Mouse (Mus musculus): Measurements from ENCODE around the gene Zdhhc14.

DNA sequence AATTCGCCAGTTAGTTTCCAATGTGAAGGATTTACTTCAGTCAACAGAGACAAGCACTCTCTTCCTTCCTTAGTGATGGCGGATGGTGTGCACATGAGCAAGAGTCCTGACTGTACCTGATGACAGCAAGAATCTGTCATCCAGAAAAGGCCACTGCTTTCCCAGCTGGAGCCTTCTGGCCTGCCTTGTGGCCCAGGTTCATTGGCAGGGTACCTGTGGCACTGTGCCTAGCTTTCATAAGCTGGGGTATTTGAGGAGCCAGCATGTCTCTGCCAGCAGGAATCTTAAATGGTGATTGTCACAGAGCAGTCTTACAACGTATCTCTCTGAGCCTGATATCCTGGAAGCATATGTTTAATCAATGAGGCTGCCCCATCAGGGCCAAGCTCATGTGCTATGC is 258.7 kb downstream of the Zdhhc14 start:
- TF ChIP-seq CTCF (conservative IDR thresholded peaks at IDR 0.05; ENCODE audit: low read length) (no peak), NANOG (IDR thresholded peaks at IDR 0.05; ENCODE audit: borderline replicate concordance, low read length) (no peak), POU5F1 (IDR thresholded peaks at IDR 0.05; ENCODE audit: borderline replicate concordance, low read length) (no peak)

Measured in E14TG2a.4 (cell line).